Mouse (Mus musculus) layer of hippocampus, adult 9-10 months (tissue): ENCODE results near the gene Stard7.
A peak's percentile ranks its signal among the peaks of the same experiment; 100 is the strongest.

ENCODE experiments used
- DNase-seq: peaks from one replicate; pipeline ENCODE4 v3.0.0; 2022; ENCODE audit warnings: low spot score

Stard7 gene

DNA sequence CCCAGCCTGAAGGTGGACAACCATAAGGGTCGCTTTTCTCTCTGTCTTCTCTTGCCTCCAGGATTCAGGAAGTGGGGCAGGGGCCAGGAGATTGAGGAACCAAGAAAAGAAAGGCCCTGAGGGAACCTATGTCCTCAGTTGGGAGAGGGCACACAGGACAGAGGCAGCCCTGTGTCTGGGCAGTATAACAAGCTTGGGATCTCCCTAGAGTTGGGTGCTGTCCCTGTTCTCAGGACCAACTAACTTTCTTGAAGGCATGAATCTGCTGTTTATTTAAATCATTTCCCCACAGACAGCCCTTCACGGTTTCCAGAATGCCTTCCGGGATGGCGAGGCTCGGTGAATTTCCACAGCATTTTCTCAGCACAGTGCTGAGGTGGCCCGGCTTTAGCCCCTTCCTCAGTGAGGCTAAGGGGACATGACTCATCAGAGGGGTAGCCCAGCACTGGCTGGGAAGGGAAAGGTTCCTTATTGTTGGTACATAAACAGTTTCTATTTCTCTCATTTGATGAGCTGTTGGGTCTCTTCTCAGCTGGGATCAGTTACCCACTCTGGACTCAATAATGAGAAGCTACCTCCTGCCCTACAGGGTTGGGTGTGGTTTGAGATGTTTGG lies 52.8 kb downstream of the Stard7 start:
- DNase-seq, result no peak

GRCm38 (mm10) chr2:127323667-127324066 lies 53.6 kb downstream of the Stard7 start:
- DNase-seq, result no peak

DNA sequence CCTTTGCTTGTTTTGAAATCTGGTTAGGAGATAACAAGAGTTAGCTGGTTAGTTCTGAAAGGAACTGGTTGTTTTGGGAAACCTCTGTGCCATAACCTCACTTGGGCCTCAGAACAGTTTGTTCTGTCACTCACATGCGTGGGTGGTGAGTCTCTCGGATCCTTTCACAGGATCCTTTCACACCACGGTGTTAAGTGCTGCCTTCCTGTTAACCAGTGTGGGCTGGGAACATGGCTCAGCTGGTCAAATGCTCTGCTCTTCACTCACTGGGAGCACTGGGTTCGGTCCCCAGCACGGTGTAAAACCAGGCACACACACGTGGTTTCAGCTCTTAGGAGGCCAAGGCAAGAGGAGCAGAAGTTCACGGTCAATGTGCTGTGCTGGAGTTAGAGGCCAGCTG lies 54.4 kb downstream of the Stard7 start:
- no peak for DNase-seq

DNA sequence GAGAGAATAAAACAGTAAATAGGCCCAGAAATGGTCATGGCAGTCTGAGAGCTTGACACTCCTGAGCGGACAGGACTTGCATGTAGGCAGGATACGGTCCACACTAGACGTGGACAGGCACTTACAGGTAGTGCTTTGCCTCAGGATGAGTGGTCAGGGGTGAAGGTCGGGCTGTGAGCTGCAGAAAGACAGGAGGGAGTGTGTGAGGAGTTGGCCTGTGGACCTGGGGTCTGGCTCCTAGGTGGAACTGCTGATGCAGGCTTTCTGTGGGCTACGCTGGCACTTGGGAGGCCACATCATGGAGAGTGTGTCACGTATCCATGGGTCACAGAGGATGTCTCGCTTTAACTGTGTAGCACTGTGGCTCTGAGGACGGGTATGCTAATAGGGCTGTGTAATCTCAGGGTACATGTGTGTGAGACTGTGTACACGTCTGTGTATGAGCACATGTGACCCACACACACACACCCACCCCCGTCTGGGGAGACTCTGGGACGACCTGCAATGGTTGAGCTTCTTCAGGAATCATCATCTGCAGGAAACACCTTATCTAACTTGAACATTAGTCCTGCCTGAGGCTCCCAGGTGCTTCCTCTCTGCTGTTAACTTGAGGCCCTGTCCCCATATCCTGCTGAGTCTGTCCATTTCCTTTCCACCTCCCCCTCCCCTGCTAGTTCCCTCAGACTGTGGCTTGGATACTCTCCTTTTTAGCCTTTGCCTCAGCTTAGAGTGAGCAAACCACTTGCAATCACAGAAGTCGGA lies 58.3 kb downstream of the Stard7 start:
- DNase-seq, result no peak

DNA sequence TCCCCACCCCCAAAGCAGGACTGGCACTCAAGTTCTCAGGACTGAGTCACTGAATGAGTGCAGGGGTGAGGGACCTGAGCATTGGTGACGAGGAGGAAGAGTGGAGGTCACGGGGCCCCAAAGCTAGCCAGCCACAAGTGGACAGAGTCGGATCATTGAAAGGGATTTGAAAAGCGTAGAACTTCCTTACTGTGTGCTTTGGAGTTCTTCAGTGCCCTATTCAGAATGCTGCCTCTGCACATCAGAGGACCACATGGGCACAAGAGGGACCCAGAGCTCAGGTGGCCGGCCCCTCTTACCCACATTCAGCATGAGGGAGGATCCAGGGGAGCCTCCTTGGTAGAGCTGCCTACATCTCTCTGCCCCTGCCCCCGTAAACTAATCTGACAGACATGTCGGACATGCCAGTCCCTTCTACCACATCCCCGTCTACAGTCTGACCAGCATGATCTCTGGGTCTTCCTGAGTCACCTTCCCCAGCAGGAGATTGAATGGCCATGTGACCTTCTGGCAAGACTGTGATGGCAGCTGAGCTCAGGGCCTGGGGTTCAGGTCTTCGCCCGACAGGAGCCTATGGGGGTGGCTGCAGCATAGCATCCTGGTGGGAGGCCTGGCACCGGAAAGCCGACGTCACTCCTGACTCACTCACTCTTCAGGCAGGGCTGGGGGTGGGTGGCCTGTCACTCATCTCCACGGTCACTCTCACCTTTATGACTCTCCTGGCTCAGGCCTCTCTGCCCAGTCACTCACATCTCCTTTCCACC lies 63.0 kb downstream of the Stard7 start:
- no peak for DNase-seq

- DNase-seq, result no peak
Observed at GRCm38 (mm10) chr2:127333945-127334603, 64.1 kb downstream of the Stard7 start.

GRCm38 (mm10) chr2:127335078-127335541 lies 65.1 kb downstream of the Stard7 start:
- no peak for DNase-seq

- DNase-seq, result peak; percentile 8
Observed at GRCm38 (mm10) chr2:127335767-127336496, 65.9 kb downstream of the Stard7 start, which contains the start of gene Dusp2. TSS of gene Dusp2 (plus strand) at chr2:127336159.

- DNase-seq, result no peak
Observed at GRCm38 (mm10) chr2:127336497-127336832, 66.4 kb downstream of the Stard7 start.

DNA sequence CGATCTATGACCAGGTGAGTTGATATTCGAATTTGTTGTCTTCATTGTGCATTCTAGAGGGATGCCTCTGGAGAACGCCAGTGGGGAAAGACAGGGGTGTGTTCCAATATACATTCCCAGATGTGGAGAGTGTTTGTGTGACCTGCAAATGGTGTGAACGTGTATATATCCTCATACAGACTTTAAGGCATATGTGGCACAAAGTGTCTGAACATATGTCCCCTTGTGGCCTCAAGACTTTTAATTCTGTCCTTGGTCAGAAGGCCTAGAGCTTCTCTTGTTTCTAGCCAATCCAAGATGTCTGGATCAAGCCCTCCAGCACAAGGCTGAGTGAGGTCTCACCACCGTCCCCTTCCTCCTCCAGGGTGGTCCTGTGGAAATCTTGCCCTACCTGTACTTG lies 66.9 kb downstream of the Stard7 start:
- no peak for DNase-seq

DNA sequence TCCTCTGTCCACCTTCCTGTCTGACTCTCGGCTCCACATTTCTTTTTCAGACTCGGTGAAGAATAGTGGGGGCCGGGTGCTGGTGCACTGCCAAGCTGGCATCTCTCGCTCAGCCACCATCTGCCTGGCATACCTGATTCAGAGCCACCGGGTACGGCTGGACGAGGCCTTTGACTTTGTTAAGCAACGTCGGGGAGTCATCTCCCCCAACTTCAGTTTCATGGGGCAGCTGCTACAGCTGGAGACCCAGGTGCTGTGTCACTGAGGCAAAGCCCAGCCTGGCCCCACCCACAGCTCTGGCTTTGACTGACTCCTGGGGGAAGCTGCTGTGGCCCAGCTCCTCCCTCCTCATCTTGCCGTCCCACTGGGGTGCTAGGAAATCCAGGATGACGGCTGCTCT lies 67.5 kb downstream of the Stard7 start:
- DNase-seq, result no peak

DNA sequence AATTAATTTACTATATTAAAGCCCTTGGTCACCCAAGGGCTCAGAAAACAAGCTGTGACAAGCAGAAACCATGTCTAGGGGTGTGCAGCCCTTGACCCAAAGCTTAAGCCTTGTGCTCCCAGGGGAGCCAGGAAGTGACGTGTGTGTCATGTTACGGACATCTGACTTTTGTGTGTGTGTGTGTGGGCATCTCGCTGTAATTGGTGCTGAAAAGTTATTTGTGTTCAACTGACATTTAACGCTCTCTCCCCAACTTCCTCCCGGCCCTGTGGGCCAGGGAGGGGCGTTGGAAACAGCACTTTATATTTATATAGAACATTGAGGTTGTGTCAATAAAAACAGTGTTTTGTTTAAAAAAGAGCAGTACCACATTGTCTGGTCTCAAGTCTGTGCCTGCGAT lies 68.0 kb downstream of the Stard7 start:
- DNase-seq, result no peak

DNA sequence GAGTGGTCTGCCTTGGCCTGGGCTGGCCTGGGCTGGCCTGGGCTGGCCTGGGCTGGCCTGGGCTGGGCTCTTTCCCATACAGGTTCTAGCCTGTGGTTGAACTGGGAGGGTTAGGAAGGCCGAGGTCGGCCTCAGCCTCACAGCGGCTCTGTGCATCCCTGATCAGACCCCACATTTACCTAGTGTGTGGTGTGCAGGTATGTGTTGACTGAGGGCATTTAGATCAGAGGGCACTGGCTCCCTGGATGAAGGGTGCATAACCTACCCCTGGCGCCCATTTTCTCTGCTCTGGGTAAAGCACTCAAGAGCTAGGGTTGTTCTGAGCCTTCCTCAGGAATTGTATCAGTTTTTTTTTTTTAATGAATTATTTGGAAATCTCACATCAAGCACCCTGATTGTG lies 68.4 kb downstream of the Stard7 start, which contains the start of gene Astl:
TSS of gene Astl (plus strand) at position 224 of the 400 bp plus-strand sequence.
- no peak for DNase-seq

DNA sequence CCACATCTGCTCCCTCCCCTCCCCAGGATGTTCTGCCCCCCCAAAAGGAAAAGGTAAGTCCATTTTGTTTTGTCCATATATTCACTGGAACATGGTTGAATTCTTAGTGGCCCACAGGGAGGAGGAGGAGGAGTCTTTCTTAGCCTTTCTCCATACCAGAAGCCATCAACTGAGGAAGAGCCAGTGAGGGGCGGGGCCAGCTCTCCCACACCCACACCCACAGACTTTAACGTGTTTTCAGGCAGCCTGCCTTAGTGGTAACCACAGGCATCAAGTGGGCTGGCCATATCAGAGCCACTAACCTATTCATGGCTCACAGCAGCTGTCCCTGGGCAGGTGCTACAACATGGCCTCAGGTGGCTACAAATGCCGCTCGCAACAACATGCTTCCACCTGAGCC lies 68.8 kb downstream of the Stard7 start:
- no peak for DNase-seq

DNA sequence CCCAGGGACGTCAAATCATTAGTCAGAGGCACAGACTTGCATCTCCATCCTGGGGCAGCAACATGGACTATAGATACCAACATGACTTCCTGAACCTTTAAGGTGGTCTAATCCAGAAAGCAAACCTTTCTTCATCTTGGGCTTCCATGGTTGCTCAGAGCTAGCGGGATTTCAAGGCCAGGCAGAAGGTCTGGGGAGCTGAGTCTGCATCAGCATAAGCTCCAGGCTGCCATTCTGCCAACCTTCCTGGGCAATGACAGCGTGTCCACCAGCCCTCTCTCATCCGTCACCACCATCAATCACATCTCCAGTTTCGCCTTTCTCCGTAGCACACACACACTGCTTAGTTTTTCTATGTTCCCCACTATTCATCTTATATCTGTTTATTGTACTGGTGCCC lies 69.2 kb downstream of the Stard7 start:
- DNase-seq, result no peak

DNA sequence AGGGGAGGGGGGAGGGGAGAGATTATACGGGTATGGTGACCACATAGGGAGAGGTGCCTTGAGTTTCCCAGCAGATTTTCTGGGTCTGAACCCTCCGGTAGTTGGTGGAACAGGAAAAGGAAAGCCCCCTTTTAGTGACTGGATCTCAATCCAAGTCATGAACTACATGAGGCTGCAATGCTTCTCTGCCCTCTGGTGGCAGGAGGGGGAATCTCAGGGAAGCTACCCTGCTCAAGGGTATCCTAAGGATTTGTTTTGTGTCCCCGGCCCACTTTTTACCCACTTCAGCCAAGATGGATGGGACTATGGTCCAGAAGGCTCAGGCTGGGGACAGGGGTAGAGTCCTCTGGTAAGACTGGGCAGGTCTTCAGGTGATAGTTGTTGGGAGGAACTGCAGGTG lies 71.1 kb downstream of the Stard7 start:
- DNase-seq, result peak; percentile 38

DNA sequence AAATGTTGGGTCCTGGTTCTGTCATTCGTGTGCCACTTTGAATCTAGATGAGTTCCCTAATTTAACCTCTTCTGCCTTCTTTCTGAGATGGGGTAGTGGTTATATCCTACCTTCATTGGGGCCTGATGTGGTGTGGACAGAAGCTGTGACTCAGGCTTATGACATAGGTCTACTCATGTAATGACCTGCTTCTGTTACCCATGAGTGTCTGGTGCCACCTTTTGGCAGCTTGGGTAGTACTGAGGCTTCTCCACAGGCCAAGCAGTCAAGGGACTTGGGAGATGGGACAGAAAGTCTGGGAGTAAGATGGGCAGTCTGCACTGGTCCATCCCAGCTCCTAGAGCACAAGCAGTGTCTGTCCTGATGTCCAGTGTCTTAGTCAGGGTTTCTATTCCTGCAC lies 76.3 kb downstream of the Stard7 start:
- no peak for DNase-seq

DNA sequence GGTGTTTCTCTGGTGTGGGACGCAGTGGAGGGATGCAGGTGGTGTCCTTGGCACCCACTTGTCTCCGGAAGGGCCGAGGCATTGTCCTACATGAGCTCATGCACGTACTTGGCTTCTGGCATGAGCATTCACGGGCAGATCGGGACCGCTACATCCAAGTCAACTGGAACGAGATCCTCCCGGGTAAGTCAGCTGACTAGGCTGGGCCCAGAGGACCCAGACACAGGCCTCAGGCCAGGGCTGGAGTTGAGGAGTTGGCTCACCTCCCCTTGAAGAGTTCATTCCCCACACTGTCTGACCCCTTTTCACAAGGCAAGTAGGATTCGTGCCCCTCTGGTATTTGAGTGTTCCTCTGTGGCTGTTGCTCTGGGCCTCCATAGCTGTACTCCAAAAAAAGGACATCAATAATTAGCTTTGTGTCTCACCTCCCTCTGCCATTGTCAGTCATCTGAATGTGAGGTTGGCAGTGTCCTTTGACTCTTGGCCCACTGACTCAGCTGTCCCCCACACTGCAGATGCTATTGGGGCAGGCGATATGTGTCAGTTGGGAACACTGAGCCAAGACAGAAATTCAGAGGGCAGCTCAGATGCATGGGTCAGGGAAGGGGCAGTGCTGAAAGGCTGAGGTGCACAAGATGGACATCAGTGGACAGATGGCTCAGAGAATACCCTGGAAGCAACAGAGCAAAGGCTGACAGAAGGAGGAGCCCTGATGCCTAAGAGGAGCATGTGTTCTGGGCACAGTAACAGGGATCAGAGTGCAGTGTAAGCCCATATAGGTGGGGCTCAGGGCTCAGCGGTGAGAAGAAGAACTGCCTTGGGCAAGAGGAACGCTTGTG lies 77.3 kb downstream of the Stard7 start:
- DNase-seq, result no peak
